Mouse (Mus musculus): Measurements from ENCODE around the gene Flad1. TPM values are rescaled to one million over a fixed set of nuclear protein-coding genes. Genes with fewer than 3 reads are reported as not detected.
"Not testable (repeated sequence)": the region's sequence is repeated elsewhere in the genome, so short reads cannot be mapped to it uniquely, and the experiment has no call there.

Gene Flad1
- polyA plus RNA-seq, 1 experiment = 40.7 TPM

- DNase-seq (ENCODE audit: low read depth, low spot score) = no peak
- whole genome bisulfite sequencing = 2% methylated on average over 68 of the region's 68 CpGs
These were observed 18.8 kb upstream of the Flad1 start, which contains the start of gene Pygo2 for GRCm38 (mm10) chr3:89430171-89431159. Pygo2 (plus strand) TSS chr3:89430214.

GRCm38 (mm10) chr3:89429021-89429420 lies 17.4 kb upstream of the Flad1 start:
- WGBS = 94% methylated on average over 7 of the region's 7 CpGs
- DNase-seq (ENCODE audit: low read depth, low spot score) = not testable (repeated sequence)

GRCm38 (mm10) chr3:89425876-89426275 lies 14.2 kb upstream of the Flad1 start:
- 93% methylated on average over 4 of the region's 4 CpGs for WGBS

DNA sequence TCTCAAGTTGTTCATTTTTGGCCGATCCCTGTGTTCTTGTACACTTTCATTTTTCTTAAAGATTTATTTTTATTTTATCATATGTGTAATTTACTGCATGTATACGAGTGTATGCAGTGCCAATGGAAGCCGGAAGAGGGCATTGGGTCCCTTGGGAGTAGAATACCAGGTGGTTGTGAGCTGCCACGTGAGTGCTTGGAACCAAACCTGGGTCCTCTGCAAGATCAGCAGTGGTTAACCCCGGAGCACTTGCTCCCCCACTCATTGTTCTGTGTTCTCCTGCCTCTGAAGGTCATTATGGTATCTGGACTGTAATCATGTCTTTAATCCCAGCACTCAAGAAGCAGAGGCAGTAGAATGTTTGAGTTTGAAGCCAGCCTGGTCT lies 13.5 kb upstream of the Flad1 start:
- DNase-seq (ENCODE audit: low read depth, low spot score) = no peak
- 54% methylated on average over 5 of the region's 5 CpGs for WGBS

More at GRCm38 (mm10) chr3:89425876-89426275, 14.2 kb upstream of the Flad1 start:
- DNase-seq (ENCODE audit: low read depth, low spot score) = no peak

- no peak for DNase-seq (ENCODE audit: low read depth, low spot score)
- WGBS = 50% methylated on average over 5 of the region's 5 CpGs
These were observed 12.9 kb upstream of the Flad1 start for GRCm38 (mm10) chr3:89424416-89425140.

- no peak for DNase-seq (ENCODE audit: low read depth, low spot score)
- 78% methylated on average over 6 of the region's 6 CpGs for WGBS
These were observed 11.0 kb upstream of the Flad1 start for GRCm38 (mm10) chr3:89422556-89423205.

GRCm38 (mm10) chr3:89421810-89422473 lies 10.3 kb upstream of the Flad1 start:
- no peak for DNase-seq (ENCODE audit: low read depth, low spot score)
- WGBS = 43% methylated on average over 22 of the region's 22 CpGs

DNA sequence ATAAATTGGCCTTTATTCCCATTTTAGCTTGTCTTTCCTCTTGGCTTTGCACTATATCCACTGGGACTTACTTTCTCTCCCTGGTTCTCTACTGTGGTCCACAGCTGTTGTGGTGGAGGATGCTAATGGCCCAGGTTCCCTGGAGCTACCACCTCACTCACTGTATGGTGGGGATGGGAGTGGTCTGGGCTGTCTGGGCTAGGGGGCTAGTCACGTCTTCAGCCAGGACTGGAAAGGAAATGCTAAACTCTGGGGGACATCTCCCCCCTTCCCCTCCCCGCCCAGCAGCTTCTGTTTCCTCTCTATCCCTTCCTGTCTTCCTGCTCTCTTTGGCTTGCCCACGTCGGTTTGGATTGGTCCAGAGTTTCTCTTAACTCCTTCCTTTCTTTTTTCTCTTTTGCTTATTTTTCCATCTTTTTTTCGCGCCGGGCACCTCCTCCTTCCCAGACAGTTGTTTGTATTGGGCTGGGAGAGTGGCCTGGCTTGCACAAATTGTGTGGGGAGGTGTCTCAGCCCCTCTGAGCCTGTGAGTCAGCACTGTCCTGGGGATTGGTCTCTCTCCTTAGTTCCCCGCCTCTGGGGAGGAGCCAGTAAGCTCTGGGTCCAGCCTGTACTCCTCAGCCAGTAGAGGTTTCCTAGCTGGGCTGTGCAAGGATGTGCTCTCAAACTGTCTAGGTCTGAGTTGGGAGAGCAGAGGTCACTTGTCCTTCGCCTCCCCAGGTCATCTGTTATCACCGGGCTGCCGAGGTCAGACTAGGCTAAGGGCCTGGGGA lies 9.5 kb upstream of the Flad1 start:
- WGBS = 14% methylated on average over 11 of the region's 11 CpGs
- DNase-seq (ENCODE audit: low read depth, low spot score) = no peak

- no peak for DNase-seq (ENCODE audit: low read depth, low spot score)
- WGBS = 13% methylated on average over 2 of the region's 2 CpGs
These were observed 8.8 kb upstream of the Flad1 start for GRCm38 (mm10) chr3:89420421-89420820.

DNA sequence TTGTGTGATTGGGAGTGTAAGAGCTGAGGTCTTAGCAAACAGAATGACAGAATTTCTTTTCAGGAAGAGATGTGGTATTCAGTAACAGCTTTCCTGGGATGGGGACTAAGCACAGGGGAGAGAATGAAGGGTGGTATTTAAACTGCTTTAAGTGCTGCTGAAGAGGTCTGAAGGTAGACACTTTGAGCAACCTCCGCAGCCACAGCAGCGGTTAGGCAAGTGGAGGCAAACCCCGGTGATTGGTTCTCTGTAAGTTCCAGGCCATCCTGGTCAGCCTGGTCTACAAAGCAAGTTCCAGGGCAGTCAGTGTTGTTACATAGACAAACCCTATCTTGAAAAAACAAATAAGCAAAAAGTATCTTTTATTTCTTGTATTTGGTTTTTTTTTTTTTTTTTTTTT lies 8.3 kb upstream of the Flad1 start:
- no peak for DNase-seq (ENCODE audit: low read depth, low spot score)
- WGBS = 15% methylated on average over 3 of the region's 3 CpGs

DNA sequence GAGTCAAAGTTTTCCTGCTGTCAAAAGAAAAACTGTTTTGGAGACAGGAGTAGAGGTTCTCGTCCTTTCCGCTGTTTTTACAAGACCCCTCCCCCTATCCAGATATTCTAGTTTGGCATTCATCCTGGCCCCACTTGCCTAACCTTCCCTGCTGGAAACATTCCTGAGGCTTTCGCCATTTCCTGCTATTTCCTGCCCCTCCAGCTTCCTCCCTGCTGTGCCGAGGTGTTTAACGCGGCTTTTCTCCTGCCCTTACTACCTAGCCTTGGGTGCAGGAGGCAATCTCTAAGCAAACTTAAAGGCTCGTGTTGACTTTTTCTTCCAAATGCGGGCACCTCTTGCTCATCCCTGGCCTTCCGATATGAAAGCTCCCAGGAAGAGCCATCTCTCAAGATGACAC lies 7.9 kb upstream of the Flad1 start:
- no peak for DNase-seq (ENCODE audit: low read depth, low spot score)
- WGBS = under 1% methylated on average over 9 of the region's 9 CpGs

- DNase-seq (ENCODE audit: low read depth, low spot score) = no peak
These were observed 7.2 kb upstream of the Flad1 start for GRCm38 (mm10) chr3:89418861-89419250.

DNA sequence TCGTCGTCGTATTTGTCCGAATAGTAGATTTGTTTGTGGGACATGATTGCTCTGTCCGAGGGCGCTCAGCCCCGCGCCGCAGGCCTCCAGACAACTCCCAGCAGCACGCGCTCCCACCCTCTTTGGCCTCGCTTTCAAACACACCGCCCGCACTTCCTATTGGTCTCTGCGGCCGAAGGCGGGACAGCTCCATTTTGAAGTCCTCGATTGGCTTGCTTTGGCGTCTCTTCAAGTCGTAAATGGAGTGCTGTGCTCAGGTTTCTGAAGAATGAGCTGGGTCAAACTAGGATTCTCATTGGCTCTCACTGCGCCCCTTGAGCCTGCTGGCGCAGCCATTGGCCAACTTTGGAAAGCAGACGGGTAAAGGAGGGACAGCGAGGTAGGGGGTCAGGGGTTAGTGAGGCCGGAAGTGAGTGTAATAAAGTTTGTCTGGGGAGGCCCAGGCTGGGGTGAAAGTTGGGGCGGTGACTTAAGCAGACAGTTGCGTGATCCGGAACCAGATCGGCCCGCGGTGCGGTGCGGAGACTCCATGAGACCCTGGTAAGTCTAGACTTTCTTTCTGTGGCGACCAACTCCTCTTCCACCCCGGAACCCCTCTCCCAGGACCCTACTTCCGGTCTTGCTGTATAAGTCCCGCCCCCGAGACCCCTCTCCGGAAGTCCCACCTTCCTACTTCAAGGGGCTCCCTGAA lies 6.6 kb upstream of the Flad1 start, which contains the start of the genes Cks1b and Shc1:
TSS of gene Cks1b (minus strand) at position 214 of the 691 bp plus-strand sequence.
TSS of gene Shc1 (plus strand) at position 274 of the 691 bp plus-strand sequence.
- under 1% methylated on average over 39 of the region's 39 CpGs for WGBS
- DNase-seq (ENCODE audit: low read depth, low spot score) = peak; percentile 98

More at GRCm38 (mm10) chr3:89418861-89419250, 7.2 kb upstream of the Flad1 start:
- WGBS = under 1% methylated on average over 16 of the region's 16 CpGs

GRCm38 (mm10) chr3:89417840-89418169 lies 6.1 kb upstream of the Flad1 start:
- WGBS = under 1% methylated on average over 20 of the region's 20 CpGs

GRCm38 (mm10) chr3:89417131-89417530 lies 5.5 kb upstream of the Flad1 start:
- no peak for DNase-seq (ENCODE audit: low read depth, low spot score)
- WGBS = 13% methylated on average over 2 of the region's 2 CpGs

More at GRCm38 (mm10) chr3:89417840-89418169, 6.1 kb upstream of the Flad1 start:
- DNase-seq (ENCODE audit: low read depth, low spot score) = no peak

DNA sequence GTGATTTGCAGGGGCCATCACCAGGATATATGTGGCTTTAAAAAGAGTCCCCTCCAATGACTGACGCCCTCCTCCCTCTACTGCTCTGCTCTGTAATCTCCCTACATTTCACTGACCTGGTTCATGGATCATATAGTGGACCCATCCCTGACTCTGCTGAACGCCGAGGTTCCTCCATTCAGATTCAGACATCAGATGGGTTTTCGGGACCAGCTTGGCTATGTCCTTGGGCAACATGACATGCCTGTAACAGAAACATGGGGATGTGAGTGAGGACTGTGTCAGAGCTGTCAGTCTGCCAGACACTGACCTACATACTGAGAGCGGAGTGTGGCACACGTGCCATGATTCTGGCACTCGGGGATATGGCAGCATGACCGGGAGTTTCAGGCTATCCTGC lies 4.5 kb upstream of the Flad1 start:
- DNase-seq (ENCODE audit: low read depth, low spot score) = no peak
- 92% methylated on average over 8 of the region's 8 CpGs for WGBS

DNA sequence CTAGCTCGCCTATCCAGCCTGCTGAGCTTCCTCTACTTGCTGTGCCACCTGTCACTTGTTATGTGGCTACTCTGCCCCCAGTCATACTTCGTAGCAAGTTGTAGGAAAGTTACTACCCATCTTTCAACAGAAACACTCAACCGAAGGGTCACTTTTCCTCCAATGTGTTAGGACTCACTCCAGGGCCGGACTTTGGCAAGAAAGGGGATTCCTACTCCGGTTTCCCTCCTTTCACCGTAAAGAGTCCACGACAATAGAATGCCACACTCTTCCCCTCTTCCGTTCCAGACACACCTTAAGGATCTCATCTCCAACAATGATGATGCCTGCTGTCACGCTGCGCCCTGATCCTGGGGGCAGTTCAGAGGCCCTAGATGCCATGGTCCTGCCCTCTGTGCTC lies 806 bp downstream of the Flad1 start:
- WGBS = 50% methylated on average over 10 of the region's 10 CpGs
- no peak for DNase-seq (ENCODE audit: low read depth, low spot score)

DNA sequence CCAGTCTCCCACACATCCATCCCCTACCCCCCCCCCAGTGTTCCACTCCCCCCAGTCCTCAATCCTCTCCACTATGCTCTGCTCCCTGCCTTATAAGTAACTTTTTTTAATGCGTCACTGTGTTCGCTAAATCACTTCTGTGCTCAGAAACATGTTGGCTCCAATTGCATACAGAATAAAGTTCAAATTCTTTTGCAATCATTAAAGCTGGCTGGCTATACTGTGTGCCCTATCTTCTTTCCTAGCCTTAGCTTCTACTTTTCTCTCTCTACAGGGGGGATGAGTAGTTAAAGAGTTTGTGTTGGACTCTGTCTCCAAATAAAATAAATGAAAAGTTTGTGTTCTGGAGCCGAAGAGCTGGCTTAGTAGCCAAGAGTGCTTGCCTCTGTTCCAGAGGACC lies 2.0 kb downstream of the Flad1 start:
- DNase-seq (ENCODE audit: low read depth, low spot score) = no peak
- 73% methylated on average over 3 of the region's 3 CpGs for WGBS

Measured in large intestine, adult 2 months (tissue).